Mouse (Mus musculus) cerebellum, adult (tissue): ENCODE data around the gene Triobp.
A peak's percentile ranks its signal among the peaks of the same experiment; 100 is the strongest.
"Not testable (repeated sequence)": the region's sequence is repeated elsewhere in the genome, so short reads cannot be mapped to it uniquely, and the experiment has no call there.

Experiments used
- ATAC-seq: cut with Nextera tagmentation; 2 replicates; pipeline ENCODE4 v1.9.2; 2017; ENCODE audit warnings: mild to moderate bottlenecking, moderate library complexity, mixed read lengths; ENCODE audit not compliant: insufficient number of reproducible peaks, low FRiP score, low TSS enrichment

Triobp gene

GRCm38 (mm10) chr15:79028237-79028738 is 80.8 kb downstream of the Triobp start, which contains the start of gene H1f0:
Gene H1f0 (plus strand): TSS chr15:79028450.
- peak; percentile 82 for ATAC-seq

- ATAC-seq = no peak
Measured at GRCm38 (mm10) chr15:79028823-79029484, 81.4 kb downstream of the Triobp start.

GRCm38 (mm10) chr15:79029519-79030241 is 82.2 kb downstream of the Triobp start:
- no peak for ATAC-seq

- ATAC-seq = peak; percentile 68
Measured at GRCm38 (mm10) chr15:79030551-79031435, 83.3 kb downstream of the Triobp start.

- not testable (repeated sequence) for ATAC-seq
Measured at GRCm38 (mm10) chr15:79031908-79032307, 84.4 kb downstream of the Triobp start.

GRCm38 (mm10) chr15:79037913-79038328 is 90.4 kb downstream of the Triobp start:
- ATAC-seq = peak; percentile 54; the same call in 1 of the 2 replicates

GRCm38 (mm10) chr15:79038331-79038730 is 90.8 kb downstream of the Triobp start:
- ATAC-seq = no peak

GRCm38 (mm10) chr15:79038853-79039252 is 91.3 kb downstream of the Triobp start:
- ATAC-seq = 0 out of 2 replicates have a peak, but pooled peaks have one; percentile 36

GRCm38 (mm10) chr15:79040501-79041416 is 93.2 kb downstream of the Triobp start:
- no peak for ATAC-seq

GRCm38 (mm10) chr15:79041585-79041984 is 94.1 kb downstream of the Triobp start, which contains the start of gene Galr3:
Gene Galr3 (plus strand): TSS chr15:79041885.
- ATAC-seq = no peak

GRCm38 (mm10) chr15:79042721-79043491 is 95.4 kb downstream of the Triobp start:
- peak; percentile 23; the same call in 1 of the 2 replicates for ATAC-seq

- no peak for ATAC-seq
Measured at GRCm38 (mm10) chr15:79044837-79045236, 97.3 kb downstream of the Triobp start.

GRCm38 (mm10) chr15:79048186-79048585 is 100.7 kb downstream of the Triobp start:
- no peak for ATAC-seq

GRCm38 (mm10) chr15:79050160-79050845 is 102.8 kb downstream of the Triobp start:
- no peak for ATAC-seq

- ATAC-seq = no peak
Measured at GRCm38 (mm10) chr15:79050964-79051363, 103.4 kb downstream of the Triobp start.

GRCm38 (mm10) chr15:79051461-79052360 is 104.2 kb downstream of the Triobp start:
- no peak for ATAC-seq

GRCm38 (mm10) chr15:79052366-79052765 is 104.8 kb downstream of the Triobp start:
- no peak for ATAC-seq
